Mouse (Mus musculus): ENCODE data around the gene Qsox1. TPM values are rescaled to one million over a fixed set of nuclear protein-coding genes. Genes with fewer than 3 reads are reported as not detected.
A peak's percentile ranks its signal among the peaks of the same experiment; 100 is the strongest.

The Qsox1 gene
- polyA plus RNA-seq (2012; rRNA removed) = 26.7 and 29.5 TPM in 2 replicates

- WGBS = 2% methylated on average over 67 of the region's 67 CpGs
- H3K27me3 ChIP-seq (ENCODE audit: control insufficient read depth, insufficient read depth, low read length) = no peaks in the 10 kb centered on the region
- DNase-seq (ENCODE audit: low read depth in 1 of 2, low spot score in 2 of 2) = peak; percentile 71 to 77
- H3K36me3 ChIP-seq (ENCODE audit: control insufficient read depth, insufficient read depth, low read length) = no peaks in the 10 kb centered on the region
- H3K27ac ChIP-seq (ENCODE audit: insufficient read depth, low read length) = no peak within 1 kb of the TSS
- TF ChIP-seq POLR2A (IDR thresholded peaks at IDR 0.05; ENCODE audit: low read depth, low read length) (peak; percentile 47), CTCF (IDR thresholded peaks at IDR 0.05; ENCODE audit: extremely low read depth, insufficient read depth, insufficient read length, insufficient replicate concordance) (no peak)
- H3K4me3 ChIP-seq (ENCODE audit: extremely low read depth, insufficient read depth, insufficient read length) = peak within 1 kb of the TSS; percentile 71
- peaks cover 3% of the 10 kb centered on the region for H3K4me1 ChIP-seq (ENCODE audit: control insufficient read depth, insufficient read depth, insufficient read length)
These were observed at the start of gene Qsox1 for GRCm38 (mm10) chr1:155812581-155813499. TSS of gene Qsox1 (minus strand) at chr1:155812889.

DNA sequence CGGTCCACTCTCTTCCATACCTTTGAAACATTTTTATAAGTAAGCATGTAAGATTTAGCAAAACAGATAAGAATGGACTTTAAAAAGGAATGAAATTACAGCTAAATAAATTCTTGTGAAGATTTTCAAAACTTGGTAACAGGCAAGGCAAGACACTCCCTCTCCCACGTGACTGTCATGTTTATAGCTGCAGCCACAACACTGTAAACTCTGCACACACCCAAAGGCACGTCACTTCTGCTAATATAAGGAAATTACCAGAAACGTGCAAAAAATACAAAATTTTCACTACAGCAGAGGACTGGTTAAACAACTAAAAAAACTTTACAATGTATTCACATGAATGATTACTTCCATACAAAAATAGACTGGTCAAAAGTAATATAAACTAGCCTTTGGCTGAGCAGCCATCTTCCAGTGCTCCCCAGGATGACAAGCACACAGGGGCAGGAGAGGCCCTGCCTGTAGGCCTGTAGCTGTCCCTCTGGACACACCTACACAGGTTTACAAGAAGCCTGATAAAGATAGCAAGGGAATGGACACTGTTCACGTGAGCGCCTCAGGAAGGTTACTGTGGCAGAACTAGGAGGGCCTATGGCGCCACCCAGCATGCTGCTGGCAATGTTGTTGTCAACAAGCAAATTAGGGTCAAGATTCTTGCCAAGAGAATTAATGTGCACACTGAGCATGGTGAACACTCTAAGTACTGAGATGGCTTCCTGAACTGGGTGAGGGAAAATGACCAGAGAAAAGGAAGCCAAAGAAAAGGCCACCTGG is 42.4 kb upstream of the Qsox1 start:
- DNase-seq (ENCODE audit: low read depth in 1 of 2, low spot score in 2 of 2) = no peak
- 92% methylated on average over 7 of the region's 7 CpGs for WGBS
- no peaks in the 10 kb centered on the region for H3K27me3 ChIP-seq (ENCODE audit: control insufficient read depth, insufficient read depth, low read length)
- H3K4me1 ChIP-seq (ENCODE audit: control insufficient read depth, insufficient read depth, insufficient read length) = no peaks in the 10 kb centered on the region
- no peak overlapping the region for H3K4me3 ChIP-seq (ENCODE audit: extremely low read depth, insufficient read depth, insufficient read length)
- H3K36me3 ChIP-seq (ENCODE audit: control insufficient read depth, insufficient read depth, low read length) = peaks cover 30% of the 10 kb centered on the region
- H3K27ac ChIP-seq (ENCODE audit: insufficient read depth, low read length) = no peak overlapping the region
- no peak for TF ChIP-seq CTCF (IDR thresholded peaks at IDR 0.05; ENCODE audit: extremely low read depth, insufficient read depth, insufficient read length, insufficient replicate concordance)
- TF ChIP-seq POLR2A (IDR thresholded peaks at IDR 0.05; ENCODE audit: low read depth, low read length) = no peak

DNA sequence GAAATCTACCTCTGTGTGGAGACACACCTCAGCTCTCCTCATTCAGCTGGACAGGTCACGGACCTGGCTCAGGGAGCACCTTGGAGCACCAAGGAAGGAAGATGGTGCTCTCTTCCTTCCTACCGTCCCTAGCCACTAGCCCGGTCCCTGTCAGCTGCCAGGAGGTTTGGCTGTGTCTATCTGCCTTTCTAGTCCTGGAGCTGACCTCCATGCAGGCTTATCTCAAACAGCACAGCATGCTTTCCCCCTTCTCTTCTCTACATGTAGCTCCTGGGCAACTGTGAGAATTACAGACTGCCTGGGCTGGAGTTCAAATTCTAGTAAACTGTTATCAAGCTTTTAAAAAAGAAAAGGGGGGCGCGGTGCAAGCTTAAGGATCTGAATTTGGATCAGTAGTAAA is 40.3 kb upstream of the Qsox1 start:
- TF ChIP-seq POLR2A (IDR thresholded peaks at IDR 0.05; ENCODE audit: low read depth, low read length) = no peak
- TF ChIP-seq CTCF (IDR thresholded peaks at IDR 0.05; ENCODE audit: extremely low read depth, insufficient read depth, insufficient read length, insufficient replicate concordance) = no peak
- WGBS = 88% methylated on average over 5 of the region's 5 CpGs
- Histone ChIP-seq H3K36me3 (ENCODE audit: control insufficient read depth, insufficient read depth, low read length) (peaks cover 27% of the 10 kb centered on the region), H3K4me1 (ENCODE audit: control insufficient read depth, insufficient read depth, insufficient read length) (no peaks in the 10 kb centered on the region), H3K27me3 (ENCODE audit: control insufficient read depth, insufficient read depth, low read length) (no peaks in the 10 kb centered on the region), H3K4me3 (ENCODE audit: extremely low read depth, insufficient read depth, insufficient read length) (no peak overlapping the region), H3K27ac (ENCODE audit: insufficient read depth, low read length) (no peak overlapping the region)
- no peak for DNase-seq (ENCODE audit: low read depth in 1 of 2, low spot score in 2 of 2)

DNA sequence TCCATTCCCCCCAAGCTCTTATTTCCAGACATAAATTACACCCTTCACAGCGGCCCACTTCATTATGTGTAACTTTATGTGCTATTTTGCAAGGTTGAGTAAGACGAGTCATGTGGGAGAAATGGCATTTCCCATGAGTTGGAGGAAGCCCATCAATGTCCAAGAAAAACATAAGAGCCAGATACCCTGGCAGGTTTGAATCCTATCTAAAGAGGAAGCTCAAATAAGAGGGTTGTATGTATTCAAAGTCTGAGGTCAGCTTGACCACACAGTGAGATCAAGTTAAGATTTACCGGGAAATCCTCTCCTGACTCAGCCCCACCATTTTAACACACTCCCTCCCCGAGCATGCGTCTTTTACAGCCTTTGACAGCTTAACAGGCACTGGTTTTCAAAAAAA is 31.5 kb upstream of the Qsox1 start:
- Histone ChIP-seq H3K4me1 (ENCODE audit: control insufficient read depth, insufficient read depth, insufficient read length) (no peaks in the 10 kb centered on the region), H3K27ac (ENCODE audit: insufficient read depth, low read length) (no peak overlapping the region), H3K4me3 (ENCODE audit: extremely low read depth, insufficient read depth, insufficient read length) (no peak overlapping the region), H3K27me3 (ENCODE audit: control insufficient read depth, insufficient read depth, low read length) (no peaks in the 10 kb centered on the region), H3K36me3 (ENCODE audit: control insufficient read depth, insufficient read depth, low read length) (peaks cover 25% of the 10 kb centered on the region)
- TF ChIP-seq CTCF (IDR thresholded peaks at IDR 0.05; ENCODE audit: extremely low read depth, insufficient read depth, insufficient read length, insufficient replicate concordance) (no peak), POLR2A (IDR thresholded peaks at IDR 0.05; ENCODE audit: low read depth, low read length) (no peak)
- WGBS = 86% methylated on average over 5 of the region's 5 CpGs
- DNase-seq (ENCODE audit: low read depth in 1 of 2, low spot score in 2 of 2) = no peak

DNA sequence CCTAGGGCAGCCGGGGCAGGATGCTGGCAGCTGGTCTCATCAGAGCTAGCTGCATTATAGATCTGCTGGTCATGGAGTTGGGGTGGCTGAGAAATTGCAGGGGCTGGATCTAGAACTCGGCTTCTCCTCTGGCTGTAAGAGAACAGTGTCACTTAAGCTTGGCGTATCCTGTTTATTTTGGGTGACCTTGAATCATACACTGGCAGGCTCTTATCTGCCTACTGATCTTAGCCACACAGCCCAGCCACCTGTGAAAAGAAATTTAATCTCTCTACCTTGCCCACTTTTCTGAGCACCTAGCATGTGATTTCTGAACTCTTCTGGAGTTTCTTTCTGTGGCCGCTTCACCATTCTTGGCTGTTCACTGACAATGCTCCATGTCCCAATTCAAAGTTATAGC is 30.8 kb upstream of the Qsox1 start:
- no peak for DNase-seq (ENCODE audit: low read depth in 1 of 2, low spot score in 2 of 2)
- peaks cover 22% of the 10 kb centered on the region for H3K36me3 ChIP-seq (ENCODE audit: control insufficient read depth, insufficient read depth, low read length)
- WGBS = 87% methylated on average over 4 of the region's 4 CpGs
- no peak overlapping the region for H3K4me3 ChIP-seq (ENCODE audit: extremely low read depth, insufficient read depth, insufficient read length)
- H3K27me3 ChIP-seq (ENCODE audit: control insufficient read depth, insufficient read depth, low read length) = no peaks in the 10 kb centered on the region
- no peak overlapping the region for H3K27ac ChIP-seq (ENCODE audit: insufficient read depth, low read length)
- TF ChIP-seq POLR2A (IDR thresholded peaks at IDR 0.05; ENCODE audit: low read depth, low read length) (no peak), CTCF (IDR thresholded peaks at IDR 0.05; ENCODE audit: extremely low read depth, insufficient read depth, insufficient read length, insufficient replicate concordance) (no peak)
- H3K4me1 ChIP-seq (ENCODE audit: control insufficient read depth, insufficient read depth, insufficient read length) = no peaks in the 10 kb centered on the region

DNA sequence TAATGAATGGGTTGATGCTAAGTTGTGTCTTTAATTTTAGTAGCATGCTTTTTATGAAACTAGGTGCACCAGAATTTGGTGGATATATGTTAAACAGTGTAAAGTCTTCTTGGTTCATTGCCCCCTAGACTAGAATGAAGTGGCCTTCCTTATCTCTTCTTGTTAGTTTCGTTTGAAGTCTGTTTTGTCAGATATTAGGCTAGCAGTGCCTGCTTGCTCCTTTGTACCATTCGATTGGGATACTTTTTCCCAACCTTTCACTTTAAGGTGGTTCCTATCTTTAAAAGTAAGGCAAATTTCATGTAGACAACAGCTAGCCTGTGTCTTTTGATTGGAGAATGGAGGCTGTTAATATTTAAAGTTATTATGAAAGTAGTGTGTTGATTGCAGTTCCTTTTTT is 23.0 kb upstream of the Qsox1 start:
- H3K27ac ChIP-seq (ENCODE audit: insufficient read depth, low read length) = no peak overlapping the region
- no peak for DNase-seq (ENCODE audit: low read depth in 1 of 2, low spot score in 2 of 2)
- H3K4me1 ChIP-seq (ENCODE audit: control insufficient read depth, insufficient read depth, insufficient read length) = no peaks in the 10 kb centered on the region
- no peaks in the 10 kb centered on the region for H3K27me3 ChIP-seq (ENCODE audit: control insufficient read depth, insufficient read depth, low read length)
- WGBS = 70% methylated on average over 2 of the region's 2 CpGs
- H3K36me3 ChIP-seq (ENCODE audit: control insufficient read depth, insufficient read depth, low read length) = no peaks in the 10 kb centered on the region
- no peak for TF ChIP-seq POLR2A (IDR thresholded peaks at IDR 0.05; ENCODE audit: low read depth, low read length)
- no peak for TF ChIP-seq CTCF (IDR thresholded peaks at IDR 0.05; ENCODE audit: extremely low read depth, insufficient read depth, insufficient read length, insufficient replicate concordance)
- H3K4me3 ChIP-seq (ENCODE audit: extremely low read depth, insufficient read depth, insufficient read length) = no peak overlapping the region
